Mouse (Mus musculus): ENCODE measurements at regions not wholly inside any gene's neighbourhood (a gene's known extent, or its start where the extent isn't known, plus 50 kb on each side); places are given as distances from the start of the nearest gene placed in this dataset.

- Histone ChIP-seq H3K27ac (ENCODE audit: insufficient read depth, low read length) (no peak overlapping the region), H3K4me3 (replicated peaks; ENCODE audit: insufficient read depth, low read depth, low read length) (no peak overlapping the region), H3K4me1 (ENCODE audit: control insufficient read depth, insufficient read depth, low read length) (no peaks in the 10 kb centered on the region), H3K27me3 (ENCODE audit: control insufficient read depth, insufficient read depth, low read length) (no peaks in the 10 kb centered on the region)
- no peak for TF ChIP-seq CTCF (IDR thresholded peaks at IDR 0.05; ENCODE audit: borderline replicate concordance, insufficient read depth, low read depth, low read length)
- TF ChIP-seq POLR2A (IDR thresholded peaks at IDR 0.05; ENCODE audit: borderline replicate concordance, insufficient read depth, low read length), result no peak
- no peak for DNase-seq
- WGBS, result 85% methylated on average over 2 of the region's 2 CpGs
Observed at GRCm38 (mm10) chr1:73693537-73693936, 430.7 kb downstream of the Tns1 start.

GRCm38 (mm10) chr1:73685734-73686133 lies 438.5 kb downstream of the Tns1 start:
- whole genome bisulfite sequencing, result 87% methylated on average over 4 of the region's 4 CpGs
- no peak for DNase-seq
- no peak overlapping the region for H3K4me3 ChIP-seq (replicated peaks; ENCODE audit: insufficient read depth, low read depth, low read length)
- no peaks in the 10 kb centered on the region for H3K27me3 ChIP-seq (ENCODE audit: control insufficient read depth, insufficient read depth, low read length)
- TF ChIP-seq POLR2A (IDR thresholded peaks at IDR 0.05; ENCODE audit: borderline replicate concordance, insufficient read depth, low read length), result no peak
- no peak for TF ChIP-seq CTCF (IDR thresholded peaks at IDR 0.05; ENCODE audit: borderline replicate concordance, insufficient read depth, low read depth, low read length)
- no peaks in the 10 kb centered on the region for H3K4me1 ChIP-seq (ENCODE audit: control insufficient read depth, insufficient read depth, low read length)
- no peak overlapping the region for H3K27ac ChIP-seq (ENCODE audit: insufficient read depth, low read length)

- DNase-seq, result no peak
- no peaks in the 10 kb centered on the region for H3K27me3 ChIP-seq (ENCODE audit: control insufficient read depth, insufficient read depth, low read length)
- no peak overlapping the region for H3K4me3 ChIP-seq (replicated peaks; ENCODE audit: insufficient read depth, low read depth, low read length)
- H3K4me1 ChIP-seq (ENCODE audit: control insufficient read depth, insufficient read depth, low read length), result no peaks in the 10 kb centered on the region
- WGBS, result 93% methylated on average over 4 of the region's 4 CpGs
- no peak overlapping the region for H3K27ac ChIP-seq (ENCODE audit: insufficient read depth, low read length)
- TF ChIP-seq CTCF (IDR thresholded peaks at IDR 0.05; ENCODE audit: borderline replicate concordance, insufficient read depth, low read depth, low read length) (no peak), POLR2A (IDR thresholded peaks at IDR 0.05; ENCODE audit: borderline replicate concordance, insufficient read depth, low read length) (no peak)
Observed at GRCm38 (mm10) chr1:73685066-73685465, 439.2 kb downstream of the Tns1 start.

GRCm38 (mm10) chr1:73684166-73684565 lies 440.1 kb downstream of the Tns1 start:
- no peak for TF ChIP-seq POLR2A (IDR thresholded peaks at IDR 0.05; ENCODE audit: borderline replicate concordance, insufficient read depth, low read length)
- TF ChIP-seq CTCF (IDR thresholded peaks at IDR 0.05; ENCODE audit: borderline replicate concordance, insufficient read depth, low read depth, low read length), result no peak
- no peak for DNase-seq
- Histone ChIP-seq H3K27ac (ENCODE audit: insufficient read depth, low read length) (no peak overlapping the region), H3K4me3 (replicated peaks; ENCODE audit: insufficient read depth, low read depth, low read length) (no peak overlapping the region), H3K4me1 (ENCODE audit: control insufficient read depth, insufficient read depth, low read length) (no peaks in the 10 kb centered on the region), H3K27me3 (ENCODE audit: control insufficient read depth, insufficient read depth, low read length) (no peaks in the 10 kb centered on the region)
- WGBS, result 91% methylated on average over 5 of the region's 5 CpGs

GRCm38 (mm10) chr1:73683132-73683888 lies 440.9 kb downstream of the Tns1 start:
- no peak overlapping the region for H3K4me3 ChIP-seq (replicated peaks; ENCODE audit: insufficient read depth, low read depth, low read length)
- H3K27me3 ChIP-seq (ENCODE audit: control insufficient read depth, insufficient read depth, low read length), result no peaks in the 10 kb centered on the region
- DNase-seq, result no peak
- WGBS, result 80% methylated on average over 4 of the region's 4 CpGs
- TF ChIP-seq POLR2A (IDR thresholded peaks at IDR 0.05; ENCODE audit: borderline replicate concordance, insufficient read depth, low read length) (no peak), CTCF (IDR thresholded peaks at IDR 0.05; ENCODE audit: borderline replicate concordance, insufficient read depth, low read depth, low read length) (no peak)
- no peaks in the 10 kb centered on the region for H3K4me1 ChIP-seq (ENCODE audit: control insufficient read depth, insufficient read depth, low read length)
- no peak overlapping the region for H3K27ac ChIP-seq (ENCODE audit: insufficient read depth, low read length)

- Histone ChIP-seq H3K4me1 (ENCODE audit: control insufficient read depth, insufficient read depth, low read length) (no peaks in the 10 kb centered on the region), H3K27me3 (ENCODE audit: control insufficient read depth, insufficient read depth, low read length) (no peaks in the 10 kb centered on the region), H3K4me3 (replicated peaks; ENCODE audit: insufficient read depth, low read depth, low read length) (no peak overlapping the region), H3K27ac (ENCODE audit: insufficient read depth, low read length) (no peak overlapping the region)
- 90% methylated on average over 1 of the region's 1 CpGs for WGBS
- no peak for DNase-seq
- TF ChIP-seq CTCF (IDR thresholded peaks at IDR 0.05; ENCODE audit: borderline replicate concordance, insufficient read depth, low read depth, low read length), result no peak
- no peak for TF ChIP-seq POLR2A (IDR thresholded peaks at IDR 0.05; ENCODE audit: borderline replicate concordance, insufficient read depth, low read length)
Observed at GRCm38 (mm10) chr1:73681697-73682096, 442.6 kb downstream of the Tns1 start.

- no peak overlapping the region for H3K4me3 ChIP-seq (replicated peaks; ENCODE audit: insufficient read depth, low read depth, low read length)
- no peak for TF ChIP-seq CTCF (IDR thresholded peaks at IDR 0.05; ENCODE audit: borderline replicate concordance, insufficient read depth, low read depth, low read length)
- no peak overlapping the region for H3K27ac ChIP-seq (ENCODE audit: insufficient read depth, low read length)
- no peaks in the 10 kb centered on the region for H3K27me3 ChIP-seq (ENCODE audit: control insufficient read depth, insufficient read depth, low read length)
- H3K4me1 ChIP-seq (ENCODE audit: control insufficient read depth, insufficient read depth, low read length), result no peaks in the 10 kb centered on the region
- 97% methylated on average over 3 of the region's 3 CpGs for WGBS
- DNase-seq, result no peak
Observed at GRCm38 (mm10) chr1:73680829-73681228, 443.4 kb downstream of the Tns1 start.

- DNase-seq, result no peak
- Histone ChIP-seq H3K4me3 (replicated peaks; ENCODE audit: insufficient read depth, low read depth, low read length) (no peak overlapping the region), H3K27me3 (ENCODE audit: control insufficient read depth, insufficient read depth, low read length) (0 out of 2 replicates have a peak, but pooled peaks cover 1% of the 10 kb centered on the region), H3K27ac (ENCODE audit: insufficient read depth, low read length) (no peak overlapping the region), H3K4me1 (ENCODE audit: control insufficient read depth, insufficient read depth, low read length) (no peaks in the 10 kb centered on the region)
- WGBS, result 84% methylated on average over 1 of the region's 1 CpGs
- no peak for TF ChIP-seq POLR2A (IDR thresholded peaks at IDR 0.05; ENCODE audit: borderline replicate concordance, insufficient read depth, low read length)
- TF ChIP-seq CTCF (IDR thresholded peaks at IDR 0.05; ENCODE audit: borderline replicate concordance, insufficient read depth, low read depth, low read length), result no peak
Observed at GRCm38 (mm10) chr1:73673851-73674235, 450.4 kb downstream of the Tns1 start.

All from cerebellum, adult 2 months (tissue).